Mouse (Mus musculus): ENCODE data around the gene Lrfn2. TPM values are rescaled to one million over a fixed set of nuclear protein-coding genes. Genes with fewer than 3 reads are reported as not detected.

The Lrfn2 gene
- polyA plus RNA-seq, 1 experiment from 2014 or later = 10.4 TPM

DNA sequence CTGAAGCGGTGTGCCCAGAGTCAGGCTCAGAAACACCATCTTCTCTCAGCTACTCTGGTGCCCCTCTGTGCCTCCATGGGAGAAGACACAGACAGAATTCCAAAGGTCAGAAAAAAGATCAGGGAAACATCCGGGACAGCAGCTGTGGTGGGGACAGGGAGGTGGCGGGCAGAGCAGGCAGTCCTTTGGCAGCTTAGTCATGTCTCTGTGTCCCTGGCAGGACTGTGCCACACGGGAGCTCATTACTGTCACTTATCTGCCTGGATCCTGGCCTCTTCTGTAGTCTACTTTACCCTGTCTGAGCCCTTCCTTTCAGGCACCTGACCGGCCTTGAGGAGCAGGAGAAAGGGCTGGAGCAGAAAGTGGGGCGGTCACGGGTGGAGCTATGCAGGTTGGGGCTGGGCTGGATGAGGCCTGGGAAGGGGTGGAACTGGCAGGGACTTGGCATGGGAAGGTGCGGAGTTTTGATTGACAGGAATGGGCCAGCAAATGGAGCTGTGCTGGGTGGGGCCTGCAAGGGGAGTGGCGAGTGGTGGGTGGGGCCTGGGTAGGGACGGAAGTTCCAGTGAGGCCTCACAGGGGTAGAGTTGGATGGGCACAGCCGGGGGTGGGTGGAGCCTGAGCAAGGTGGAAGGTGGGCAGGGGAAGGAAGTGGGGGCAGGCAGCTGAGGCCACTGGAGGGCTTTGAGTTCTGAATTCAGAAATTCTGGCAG lies 97.5 kb downstream of the Lrfn2 start:
- Histone ChIP-seq H3K27me3 (replicated peaks; ENCODE audit: control insufficient read depth, insufficient read depth, low read length) (no peaks in the 10 kb centered on the region), H3K36me3 (ENCODE audit: control insufficient read depth, insufficient read depth) (no peaks in the 10 kb centered on the region), H3K4me3 (replicated peaks; ENCODE audit: low read length) (no peak overlapping the region), H3K9ac (replicated peaks; ENCODE audit: low read depth, low read length) (no peak overlapping the region), H3K27ac (ENCODE audit: low read length) (no peak overlapping the region), H3K4me2 (ENCODE audit: low read length) (no peak overlapping the region), H3K9me3 (ENCODE audit: control insufficient read depth, low read length) (no peaks in the 10 kb centered on the region), H3K4me1 (replicated peaks; ENCODE audit: control insufficient read depth, insufficient read depth, low read length) (peaks cover 14% of the 10 kb centered on the region)
- ATAC-seq = peak; percentile 58
- WGBS = 30% methylated on average over 11 of the region's 11 CpGs

DNA sequence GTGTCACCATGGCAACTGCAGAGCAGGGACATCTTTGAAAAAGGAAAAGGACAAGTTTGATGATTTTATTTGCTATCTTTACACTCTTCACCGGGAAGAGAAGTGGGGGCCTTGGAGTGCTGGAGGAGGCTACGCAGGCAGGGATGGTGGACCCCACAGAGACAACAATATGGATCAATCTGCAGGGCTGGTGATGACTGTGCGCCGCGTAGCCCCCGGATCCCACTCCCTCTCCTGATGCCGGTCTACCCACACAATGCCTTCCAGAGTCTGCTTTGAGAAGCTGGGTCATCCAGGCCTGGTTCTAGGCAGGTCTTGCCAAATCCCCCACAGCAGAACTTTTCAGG lies 98.1 kb downstream of the Lrfn2 start:
- peak; percentile 34; the same call in 1 of the 2 replicates for ATAC-seq

DNA sequence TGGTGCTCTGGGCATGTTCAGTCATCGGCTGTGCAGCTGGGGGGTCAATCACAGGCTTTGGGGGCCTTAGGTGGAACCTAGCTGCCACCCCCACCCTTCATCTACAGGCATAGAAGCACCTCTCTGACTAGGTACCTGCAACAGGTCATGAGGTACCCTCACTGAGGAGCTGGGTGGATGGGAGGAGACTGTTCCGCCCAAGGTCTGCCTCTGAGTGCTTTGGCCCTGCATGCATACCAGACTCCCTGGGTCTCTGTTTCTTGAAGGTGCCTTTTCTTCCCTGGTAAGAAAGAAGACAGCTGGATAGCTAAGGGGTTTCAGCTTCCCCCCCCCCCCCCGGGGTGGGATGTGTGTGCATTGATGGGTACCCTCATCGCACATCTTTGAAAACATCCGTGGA lies 98.7 kb downstream of the Lrfn2 start:
- no peaks in the 10 kb centered on the region for H3K9me3 ChIP-seq (ENCODE audit: control insufficient read depth, low read length)
- peaks cover 14% of the 10 kb centered on the region for H3K4me1 ChIP-seq (replicated peaks; ENCODE audit: control insufficient read depth, insufficient read depth, low read length)
- ATAC-seq = no peak
- H3K36me3 ChIP-seq (ENCODE audit: control insufficient read depth, insufficient read depth) = no peaks in the 10 kb centered on the region
- no peak overlapping the region for H3K9ac ChIP-seq (replicated peaks; ENCODE audit: low read depth, low read length)
- no peak overlapping the region for H3K27ac ChIP-seq (ENCODE audit: low read length)
- no peaks in the 10 kb centered on the region for H3K27me3 ChIP-seq (replicated peaks; ENCODE audit: control insufficient read depth, insufficient read depth, low read length)
- H3K4me2 ChIP-seq (ENCODE audit: low read length) = no peak overlapping the region
- no peak overlapping the region for H3K4me3 ChIP-seq (replicated peaks; ENCODE audit: low read length)
- 90% methylated on average over 5 of the region's 5 CpGs for WGBS

More for the DNA sequence above, 98.1 kb downstream of the Lrfn2 start:
- H3K4me1 ChIP-seq (replicated peaks; ENCODE audit: control insufficient read depth, insufficient read depth, low read length) = peaks cover 14% of the 10 kb centered on the region
- WGBS = 90% methylated on average over 7 of the region's 7 CpGs
- no peaks in the 10 kb centered on the region for H3K27me3 ChIP-seq (replicated peaks; ENCODE audit: control insufficient read depth, insufficient read depth, low read length)
- H3K36me3 ChIP-seq (ENCODE audit: control insufficient read depth, insufficient read depth) = no peaks in the 10 kb centered on the region
- no peak overlapping the region for H3K27ac ChIP-seq (ENCODE audit: low read length)
- H3K4me2 ChIP-seq (ENCODE audit: low read length) = no peak overlapping the region
- H3K9ac ChIP-seq (replicated peaks; ENCODE audit: low read depth, low read length) = no peak overlapping the region
- no peaks in the 10 kb centered on the region for H3K9me3 ChIP-seq (ENCODE audit: control insufficient read depth, low read length)
- H3K4me3 ChIP-seq (replicated peaks; ENCODE audit: low read length) = no peak overlapping the region

DNA sequence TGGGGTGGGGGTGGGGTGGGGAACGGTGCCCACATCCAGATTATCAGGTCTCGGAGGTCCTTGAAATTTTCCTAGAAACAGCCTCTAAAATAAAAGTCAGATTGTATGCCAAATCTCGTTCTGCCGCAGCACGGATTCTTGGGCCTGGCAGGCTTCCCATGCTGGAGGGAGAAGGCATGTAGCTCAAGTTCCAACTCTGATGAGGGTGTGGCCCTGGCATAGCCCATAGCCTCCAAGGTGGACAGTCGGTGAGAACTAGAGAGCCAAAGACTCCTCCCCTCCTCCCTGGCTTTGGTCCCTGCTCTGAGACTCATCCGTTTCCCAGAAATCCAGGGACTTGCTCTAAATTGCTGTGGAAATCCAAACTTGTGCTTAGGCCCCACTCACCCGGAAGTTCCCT lies 99.6 kb downstream of the Lrfn2 start:
- WGBS = 55% methylated on average over 8 of the region's 8 CpGs
- H3K4me1 ChIP-seq (replicated peaks; ENCODE audit: control insufficient read depth, insufficient read depth, low read length) = peaks cover 14% of the 10 kb centered on the region
- H3K27me3 ChIP-seq (replicated peaks; ENCODE audit: control insufficient read depth, insufficient read depth, low read length) = no peaks in the 10 kb centered on the region
- no peak for ATAC-seq
- no peak overlapping the region for H3K9ac ChIP-seq (replicated peaks; ENCODE audit: low read depth, low read length)
- H3K4me3 ChIP-seq (replicated peaks; ENCODE audit: low read length) = no peak overlapping the region
- H3K9me3 ChIP-seq (ENCODE audit: control insufficient read depth, low read length) = no peaks in the 10 kb centered on the region
- H3K4me2 ChIP-seq (ENCODE audit: low read length) = no peak overlapping the region
- no peaks in the 10 kb centered on the region for H3K36me3 ChIP-seq (ENCODE audit: control insufficient read depth, insufficient read depth)
- H3K27ac ChIP-seq (ENCODE audit: low read length) = no peak overlapping the region

DNA sequence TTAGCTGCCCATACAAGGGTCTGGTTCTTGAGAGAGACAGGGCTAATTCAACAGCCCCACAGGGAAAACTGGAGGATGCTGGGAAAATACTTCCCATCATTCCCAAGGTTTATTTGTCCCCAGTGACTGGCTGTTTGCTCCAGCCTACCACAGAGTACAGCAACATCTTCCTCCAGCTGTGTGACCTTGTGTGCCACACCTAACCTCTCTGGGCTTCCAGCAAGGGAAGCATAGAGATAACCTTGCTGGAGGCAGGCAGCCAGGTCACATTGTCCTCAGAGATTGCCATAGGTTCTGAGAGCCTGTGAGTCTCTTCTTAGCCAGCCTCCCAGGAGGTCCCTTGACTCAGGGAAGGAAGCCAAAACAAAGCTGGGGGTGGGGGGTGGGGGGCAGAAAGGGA lies 101.1 kb downstream of the Lrfn2 start:
- Histone ChIP-seq H3K27ac (ENCODE audit: low read length) (no peak overlapping the region), H3K9ac (replicated peaks; ENCODE audit: low read depth, low read length) (no peak overlapping the region), H3K27me3 (replicated peaks; ENCODE audit: control insufficient read depth, insufficient read depth, low read length) (no peaks in the 10 kb centered on the region), H3K4me3 (replicated peaks; ENCODE audit: low read length) (no peak overlapping the region), H3K4me2 (ENCODE audit: low read length) (no peak overlapping the region), H3K36me3 (ENCODE audit: control insufficient read depth, insufficient read depth) (no peaks in the 10 kb centered on the region), H3K9me3 (ENCODE audit: control insufficient read depth, low read length) (no peaks in the 10 kb centered on the region), H3K4me1 (replicated peaks; ENCODE audit: control insufficient read depth, insufficient read depth, low read length) (peaks cover 14% of the 10 kb centered on the region)
- no peak for ATAC-seq

DNA sequence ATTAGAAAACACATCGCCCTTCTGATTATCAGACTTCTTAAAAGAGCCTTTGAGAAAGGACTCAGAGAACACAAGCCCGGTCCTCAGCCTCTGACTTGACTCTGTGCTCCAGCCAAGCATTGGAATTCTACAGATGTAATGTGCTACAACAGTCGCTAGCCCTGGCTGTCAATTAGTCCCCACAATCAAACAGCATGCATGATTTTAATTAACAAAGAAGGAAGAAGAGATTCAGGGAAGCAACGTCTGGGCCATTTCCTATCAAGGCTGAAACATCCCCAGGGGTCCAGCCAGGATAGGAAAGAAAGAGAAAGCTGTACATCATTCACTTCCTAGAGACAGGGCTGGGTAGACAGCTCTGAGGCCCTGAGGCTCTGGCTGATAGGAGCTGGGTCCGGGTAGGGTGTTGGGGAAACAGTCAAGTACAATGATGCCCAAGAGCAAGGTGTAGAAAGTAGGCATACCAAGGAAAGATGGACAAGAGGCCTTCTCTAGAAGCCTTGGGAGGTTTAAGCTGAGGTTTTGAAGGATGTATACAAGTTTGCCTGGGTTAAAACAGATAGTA lies 101.6 kb downstream of the Lrfn2 start:
- WGBS = 6% methylated on average over 5 of the region's 5 CpGs
- Histone ChIP-seq H3K36me3 (ENCODE audit: control insufficient read depth, insufficient read depth) (no peaks in the 10 kb centered on the region), H3K9me3 (ENCODE audit: control insufficient read depth, low read length) (no peaks in the 10 kb centered on the region), H3K27ac (ENCODE audit: low read length) (no peak overlapping the region), H3K27me3 (replicated peaks; ENCODE audit: control insufficient read depth, insufficient read depth, low read length) (no peaks in the 10 kb centered on the region), H3K4me1 (replicated peaks; ENCODE audit: control insufficient read depth, insufficient read depth, low read length) (peaks cover 14% of the 10 kb centered on the region), H3K4me2 (ENCODE audit: low read length) (no peak overlapping the region), H3K4me3 (replicated peaks; ENCODE audit: low read length) (no peak overlapping the region), H3K9ac (replicated peaks; ENCODE audit: low read depth, low read length) (no peak overlapping the region)
- no peak for ATAC-seq

DNA sequence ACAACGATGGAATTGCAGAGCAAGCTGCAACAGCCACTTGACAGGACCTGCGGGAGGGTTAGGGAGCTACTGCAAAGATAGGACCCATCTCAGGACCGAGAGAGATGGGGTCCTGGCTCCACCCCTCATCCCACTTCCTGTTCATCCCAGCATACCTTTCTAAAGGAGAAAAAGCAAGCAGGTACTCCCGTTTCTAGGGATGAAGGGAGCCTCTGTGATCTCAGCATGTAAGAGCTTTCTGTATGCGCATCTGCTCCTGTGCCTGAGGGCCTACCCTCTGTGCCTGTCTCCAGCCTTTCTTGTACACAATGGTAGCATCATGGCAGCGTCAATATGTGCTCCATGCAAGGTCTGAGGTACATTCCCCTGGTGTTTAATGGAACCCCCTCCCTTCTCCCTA lies 102.9 kb downstream of the Lrfn2 start:
- Histone ChIP-seq H3K4me2 (ENCODE audit: low read length) (no peak overlapping the region), H3K4me1 (replicated peaks; ENCODE audit: control insufficient read depth, insufficient read depth, low read length) (peaks cover 9% of the 10 kb centered on the region), H3K9ac (replicated peaks; ENCODE audit: low read depth, low read length) (no peak overlapping the region), H3K27ac (ENCODE audit: low read length) (no peak overlapping the region), H3K9me3 (ENCODE audit: control insufficient read depth, low read length) (no peaks in the 10 kb centered on the region), H3K4me3 (replicated peaks; ENCODE audit: low read length) (no peak overlapping the region), H3K36me3 (ENCODE audit: control insufficient read depth, insufficient read depth) (no peaks in the 10 kb centered on the region), H3K27me3 (replicated peaks; ENCODE audit: control insufficient read depth, insufficient read depth, low read length) (no peaks in the 10 kb centered on the region)
- WGBS = 64% methylated on average over 6 of the region's 6 CpGs
- no peak for ATAC-seq

DNA sequence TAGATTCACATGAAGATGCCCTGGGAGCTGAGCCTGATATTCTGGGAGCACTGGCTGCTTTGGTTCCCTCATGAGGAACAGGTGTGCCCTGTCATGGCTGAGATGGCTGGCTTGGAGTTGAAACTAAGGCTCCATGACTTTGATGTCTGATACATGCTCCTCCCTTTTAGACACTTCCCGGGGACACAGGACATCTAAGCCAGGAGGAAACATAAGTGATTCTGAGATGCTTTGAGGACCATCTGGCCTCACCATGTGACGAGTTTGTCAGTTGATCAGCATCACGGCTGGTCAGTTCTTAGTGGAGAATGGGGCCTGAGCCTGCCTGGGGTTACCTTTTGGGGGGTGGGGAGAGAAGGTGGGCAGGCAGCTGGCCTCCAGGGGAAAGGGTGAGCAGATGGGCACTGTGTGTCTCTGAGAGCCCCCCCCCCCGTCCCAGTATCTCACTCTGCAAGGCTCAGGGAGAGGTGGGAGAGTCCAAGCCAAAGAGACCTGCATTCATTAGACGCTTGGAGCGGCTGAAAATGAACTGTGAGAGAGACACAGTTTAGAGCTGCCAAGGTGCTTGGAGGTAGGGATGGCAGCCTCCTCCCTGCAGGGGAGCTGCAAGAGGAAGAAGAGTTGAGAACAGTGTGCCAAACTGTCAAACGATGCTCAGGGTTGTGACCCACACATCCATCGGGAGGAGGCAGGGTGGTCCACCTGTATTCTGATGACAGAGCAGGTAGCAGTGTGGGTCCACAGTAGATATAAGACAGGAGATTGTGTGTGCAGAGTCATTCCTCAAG lies 105.2 kb downstream of the Lrfn2 start:
- Histone ChIP-seq H3K9me3 (ENCODE audit: control insufficient read depth, low read length) (no peaks in the 10 kb centered on the region), H3K27me3 (replicated peaks; ENCODE audit: control insufficient read depth, insufficient read depth, low read length) (no peaks in the 10 kb centered on the region), H3K27ac (ENCODE audit: low read length) (no peak overlapping the region), H3K4me3 (replicated peaks; ENCODE audit: low read length) (no peak overlapping the region), H3K4me2 (ENCODE audit: low read length) (no peak overlapping the region), H3K36me3 (ENCODE audit: control insufficient read depth, insufficient read depth) (no peaks in the 10 kb centered on the region), H3K9ac (replicated peaks; ENCODE audit: low read depth, low read length) (no peak overlapping the region), H3K4me1 (replicated peaks; ENCODE audit: control insufficient read depth, insufficient read depth, low read length) (0 out of 2 replicates have a peak, but pooled peaks cover 6% of the 10 kb centered on the region)
- no peak for ATAC-seq
- 61% methylated on average over 8 of the region's 8 CpGs for WGBS

DNA sequence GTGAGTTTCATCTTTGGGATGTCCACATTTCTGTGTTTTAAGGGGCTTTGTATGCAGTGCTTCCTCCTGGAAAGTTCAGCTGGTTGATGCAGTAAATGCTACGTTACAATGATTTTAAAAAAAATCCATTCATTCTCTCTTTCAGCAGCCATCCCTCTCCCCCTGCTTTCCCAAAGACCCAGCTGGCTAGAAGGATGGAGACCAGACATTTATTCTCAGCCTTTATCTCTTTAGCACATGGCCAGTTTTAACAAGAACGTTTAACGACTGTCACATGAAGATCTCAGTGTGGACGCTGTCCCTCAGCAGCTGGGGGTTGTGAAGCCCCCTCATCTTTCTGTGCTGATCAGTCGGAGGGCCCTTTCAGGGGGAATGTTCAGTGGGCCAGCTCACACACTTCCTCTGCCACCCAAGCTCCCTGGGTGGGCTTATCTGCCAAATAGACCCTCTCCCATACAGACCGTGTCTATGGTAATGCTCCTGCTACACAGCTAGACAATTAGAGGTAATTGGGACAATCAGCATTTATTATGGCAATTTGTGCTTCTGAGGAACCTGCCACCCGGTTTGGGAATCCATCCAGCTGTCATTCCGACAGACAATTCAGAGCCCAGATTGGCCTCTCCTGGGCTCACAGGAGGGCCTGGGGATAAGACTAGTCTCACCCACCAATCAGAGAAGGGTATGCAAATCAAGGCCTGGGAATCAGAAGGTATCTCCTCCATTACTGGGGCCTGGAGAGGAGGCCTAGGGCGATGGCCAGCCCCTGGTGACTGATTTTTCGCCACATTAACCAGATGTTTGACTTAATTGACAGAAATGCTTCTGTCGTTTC lies 111.8 kb downstream of the Lrfn2 start:
- Histone ChIP-seq H3K9ac (replicated peaks; ENCODE audit: low read depth, low read length) (no peak overlapping the region), H3K9me3 (ENCODE audit: control insufficient read depth, low read length) (no peaks in the 10 kb centered on the region), H3K4me3 (replicated peaks; ENCODE audit: low read length) (no peak overlapping the region), H3K27me3 (replicated peaks; ENCODE audit: control insufficient read depth, insufficient read depth, low read length) (no peaks in the 10 kb centered on the region), H3K36me3 (ENCODE audit: control insufficient read depth, insufficient read depth) (no peaks in the 10 kb centered on the region), H3K4me1 (replicated peaks; ENCODE audit: control insufficient read depth, insufficient read depth, low read length) (peaks cover 24% of the 10 kb centered on the region), H3K27ac (ENCODE audit: low read length) (peak overlapping the region; percentile 52), H3K4me2 (ENCODE audit: low read length) (no peak overlapping the region)
- ATAC-seq = peak; percentile 96
- 7% methylated on average over 11 of the region's 11 CpGs for WGBS

Measured in forebrain, embryonic 16.5 days (tissue).